8 mouse cellular contexts compared by ENCODE assay signal in genomic region chr8:84909162-84909767, GRCm38 (mm10). TPM values are rescaled to one million over a fixed set of nuclear protein-coding genes. Genes with fewer than 3 reads are reported as not detected.
A peak's percentile ranks its signal among the peaks of the same experiment; 100 is the strongest.
DNase-seq lines count a peak whose midpoint lies in the region; ATAC-seq and TF ChIP-seq lines count a peak whose summit lies in the region.

No protein-coding gene starts in this region.

- ATAC-seq in heart, embryonic 13.5 days (ENCODE audit: extremely low read depth, insufficient number of reproducible peaks, low FRiP score, low TSS enrichment) = no peak
- ATAC-seq in forebrain, embryonic 16.5 days = no peak
- ATAC-seq in liver, embryonic 16.5 days (ENCODE audit: low read depth) = no peak

- H3K4me3 ChIP-seq in heart, embryonic 13.5 days = peak overlapping the region; percentile 59
- peak overlapping the region; percentile 76 for H3K4me3 ChIP-seq in ES-Bruce4 (ENCODE audit: low read depth, low read length)
- H3K4me3 ChIP-seq in forebrain, embryonic 16.5 days (replicated peaks; ENCODE audit: low read length) = peak overlapping the region; percentile 48
- peak overlapping the region; percentile 76 for H3K4me3 ChIP-seq in liver, embryonic 16.5 days (ENCODE audit: low read depth, low read length)

- H3K4me2 ChIP-seq in heart, embryonic 13.5 days = peak overlapping the region; percentile 91
- H3K4me2 ChIP-seq in forebrain, embryonic 16.5 days (ENCODE audit: low read length) = peak overlapping the region; percentile 67
- H3K4me2 ChIP-seq in liver, embryonic 16.5 days (ENCODE audit: low read depth, low read length) = peak overlapping the region; percentile 94

- H3K27ac ChIP-seq in heart, embryonic 13.5 days (replicated peaks) = peak overlapping the region; percentile 40; the same call in 1 of the 2 replicates
- H3K27ac ChIP-seq in ES-Bruce4 (ENCODE audit: insufficient read depth, low read length) = no peak overlapping the region
- no peak overlapping the region for H3K27ac ChIP-seq in forebrain, embryonic 16.5 days (ENCODE audit: low read length)
- peak overlapping the region; percentile 89 for H3K27ac ChIP-seq in liver, embryonic 16.5 days (ENCODE audit: low read length)

- H3K9me3 ChIP-seq in heart, embryonic 13.5 days = peaks cover 4% of the 10 kb centered on the region; the same call in 1 of the 2 replicates
- H3K9me3 ChIP-seq in ES-Bruce4 (replicated peaks; ENCODE audit: control insufficient read depth, insufficient read depth, low read length, poor library complexity, severe bottlenecking) = peaks cover 2% of the 10 kb centered on the region; the same call in 1 of the 2 replicates
- no peaks in the 10 kb centered on the region for H3K9me3 ChIP-seq in forebrain, embryonic 16.5 days (ENCODE audit: control insufficient read depth, low read length)
- H3K9me3 ChIP-seq in liver, embryonic 16.5 days (replicated peaks; ENCODE audit: control insufficient read depth, low read length) = no peaks in the 10 kb centered on the region

- no peak for TF ChIP-seq CTCF in ES-Bruce4 (IDR thresholded peaks at IDR 0.05; ENCODE audit: low read depth, low read length)

- peaks cover 18% of the 10 kb centered on the region for H3K4me1 ChIP-seq in heart, embryonic 13.5 days
- peaks cover 5% of the 10 kb centered on the region for H3K4me1 ChIP-seq in ES-Bruce4 (ENCODE audit: control insufficient read depth, insufficient read depth, low read length)
- peaks cover 18% of the 10 kb centered on the region for H3K4me1 ChIP-seq in forebrain, embryonic 16.5 days (replicated peaks; ENCODE audit: control insufficient read depth, insufficient read depth, low read length)
- peaks cover 58% of the 10 kb centered on the region for H3K4me1 ChIP-seq in liver, embryonic 16.5 days (ENCODE audit: control insufficient read depth, low read depth, low read length)

- H3K27me3 ChIP-seq in heart, embryonic 13.5 days (replicated peaks) = peaks cover 62% of the 10 kb centered on the region
- H3K27me3 ChIP-seq in ES-Bruce4 (ENCODE audit: control insufficient read depth, insufficient read depth, low read length, poor library complexity, severe bottlenecking) = no peaks in the 10 kb centered on the region
- 0 out of 2 replicates have a peak, but pooled peaks cover 2% of the 10 kb centered on the region for H3K27me3 ChIP-seq in forebrain, embryonic 16.5 days (replicated peaks; ENCODE audit: control insufficient read depth, insufficient read depth, low read length)
- peaks cover 16% of the 10 kb centered on the region for H3K27me3 ChIP-seq in liver, embryonic 16.5 days (ENCODE audit: control insufficient read depth, insufficient read depth, low read depth, low read length)

- H3K9ac ChIP-seq in heart, embryonic 13.5 days = peak overlapping the region; percentile 85
- H3K9ac ChIP-seq in ES-Bruce4 (ENCODE audit: low read depth, poor library complexity, severe bottlenecking) = peak overlapping the region; percentile 91
- H3K9ac ChIP-seq in forebrain, embryonic 16.5 days (replicated peaks; ENCODE audit: low read depth, low read length) = peak overlapping the region; percentile 61
- H3K9ac ChIP-seq in liver, embryonic 16.5 days (ENCODE audit: low read depth, low read length) = peak overlapping the region; percentile 91

- WGBS in heart, embryonic 13.5 days = 46% methylated on average over 20 of the region's 20 CpGs
- WGBS in forebrain, embryonic 16.5 days = 51% methylated on average over 20 of the region's 20 CpGs
- 42% methylated on average over 20 of the region's 20 CpGs for WGBS in liver, embryonic 16.5 days (ENCODE audit: insufficient replicate concordance)

- H3K36me3 ChIP-seq in heart, embryonic 13.5 days = no peaks in the 10 kb centered on the region
- H3K36me3 ChIP-seq in ES-Bruce4 (ENCODE audit: control insufficient read depth, insufficient read depth, low read length, poor library complexity, severe bottlenecking) = peaks cover 10% of the 10 kb centered on the region
- peaks cover 17% of the 10 kb centered on the region for H3K36me3 ChIP-seq in forebrain, embryonic 16.5 days (ENCODE audit: control insufficient read depth, insufficient read depth)
- H3K36me3 ChIP-seq in liver, embryonic 16.5 days (ENCODE audit: control insufficient read depth, insufficient read depth) = peaks cover 28% of the 10 kb centered on the region

- no peak for DNase-seq in heart, postnatal 25 days (ENCODE audit: low spot score)
- no peak for DNase-seq in left cerebral cortex, adult 8-10 months (ENCODE audit: low spot score in 2 of 2)
- DNase-seq in thymus, postnatal 36 days = no peak
- no peak for DNase-seq in thymus, adult 18-20 months

- no peak for TF ChIP-seq EP300 in ES-Bruce4 (IDR thresholded peaks at IDR 0.05; ENCODE audit: insufficient read depth, low read depth, low read length)

- intact Hi-C loops in heart, postnatal 25 days (cut with DNase I) = no loop called here

- TF ChIP-seq POLR2A in ES-Bruce4 (IDR thresholded peaks at IDR 0.05; ENCODE audit: insufficient read depth, low read length) = no peak

RNA-seq across cellular contexts. Expression of gene Dnase2a, which starts 0.9 kb away (rescaled TPM):
- polyA plus RNA-seq in heart, embryonic 13.5 days (2015; fragmentation: Nextera tagmentation; extraction: Ambion mirVana) = 5.3 and 5.9 TPM in 2 replicates
- 1 to 10 TPM; 7.7 to 7.9 TPM for total RNA-seq in heart, postnatal 25 days (2021)
- 27.5 and 30.9 TPM in 2 replicates for polyA plus RNA-seq in ES-Bruce4 (2011; ENCODE audit: insufficient read depth, insufficient read length, low read depth, missing spikeins)
- 5.4 and 5.5 TPM in 2 replicates for polyA plus RNA-seq in forebrain, embryonic 16.5 days (2015; fragmentation: Nextera tagmentation; extraction: Ambion mirVana)
- polyA plus RNA-seq in liver, embryonic 16.5 days (2015; fragmentation: Nextera tagmentation; extraction: Ambion mirVana) = 12.5 and 13.6 TPM in 2 replicates
- total RNA-seq in left cerebral cortex, adult 8-10 months (2022) = 10 to 100 TPM in 1 of 4 experiments, 1 to 10 TPM in 3; 5.0 to 12.2 (median 7.1) TPM

RNA-seq across cellular contexts. Expression of gene Klf1, which starts 7.5 kb away (rescaled TPM):
- polyA plus RNA-seq in heart, embryonic 13.5 days (2015; fragmentation: Nextera tagmentation; extraction: Ambion mirVana) = 4.9 and 15.6 TPM in 2 replicates
- not detected for total RNA-seq in heart, postnatal 25 days (2021)
- polyA plus RNA-seq in ES-Bruce4 (2011; ENCODE audit: insufficient read depth, insufficient read length, low read depth, missing spikeins) = not detected in 2 replicates
- 0.73 and 0.85 TPM in 2 replicates for polyA plus RNA-seq in forebrain, embryonic 16.5 days (2015; fragmentation: Nextera tagmentation; extraction: Ambion mirVana)
- polyA plus RNA-seq in liver, embryonic 16.5 days (2015; fragmentation: Nextera tagmentation; extraction: Ambion mirVana) = 394 and 409 TPM in 2 replicates
- not detected for total RNA-seq in left cerebral cortex, adult 8-10 months (2022)

RNA-seq across cellular contexts. Expression of gene Gcdh, which starts 15.5 kb away (rescaled TPM):
- polyA plus RNA-seq in heart, embryonic 13.5 days (2015; fragmentation: Nextera tagmentation; extraction: Ambion mirVana) = 31.0 and 37.5 TPM in 2 replicates
- total RNA-seq in heart, postnatal 25 days (2021) = 10 to 100 TPM; 63.1 to 68.2 TPM
- polyA plus RNA-seq in ES-Bruce4 (2011; ENCODE audit: insufficient read depth, insufficient read length, low read depth, missing spikeins) = 72.5 and 78.5 TPM in 2 replicates
- polyA plus RNA-seq in forebrain, embryonic 16.5 days (2015; fragmentation: Nextera tagmentation; extraction: Ambion mirVana) = 35.5 and 39.1 TPM in 2 replicates
- 65.7 and 73.0 TPM in 2 replicates for polyA plus RNA-seq in liver, embryonic 16.5 days (2015; fragmentation: Nextera tagmentation; extraction: Ambion mirVana)
- 10 to 100 TPM; 29.8 to 43.0 (median 36.5) TPM for total RNA-seq in left cerebral cortex, adult 8-10 months (2022)

RNA-seq across cellular contexts. Expression of gene Mast1, which starts 27.9 kb away (rescaled TPM):
- 0.11 and 0.19 TPM in 2 replicates for polyA plus RNA-seq in heart, embryonic 13.5 days (2015; fragmentation: Nextera tagmentation; extraction: Ambion mirVana)
- total RNA-seq in heart, postnatal 25 days (2021) = under 1 TPM; 0.08 to 0.14 TPM
- 0.73 and 1.5 TPM in 2 replicates for polyA plus RNA-seq in ES-Bruce4 (2011; ENCODE audit: insufficient read depth, insufficient read length, low read depth, missing spikeins)
- 52.4 and 65.8 TPM in 2 replicates for polyA plus RNA-seq in forebrain, embryonic 16.5 days (2015; fragmentation: Nextera tagmentation; extraction: Ambion mirVana)
- polyA plus RNA-seq in liver, embryonic 16.5 days (2015; fragmentation: Nextera tagmentation; extraction: Ambion mirVana) = 0.09 and 0.15 TPM in 2 replicates
- total RNA-seq in left cerebral cortex, adult 8-10 months (2022) = 10 to 100 TPM; 69.1 to 76.7 (median 74.1) TPM

RNA-seq across cellular contexts. Expression of gene Syce2, which starts 37.4 kb away (rescaled TPM):
- 37.2 and 38.5 TPM in 2 replicates for polyA plus RNA-seq in heart, embryonic 13.5 days (2015; fragmentation: Nextera tagmentation; extraction: Ambion mirVana)
- 1 to 10 TPM; 2.3 to 3.0 TPM for total RNA-seq in heart, postnatal 25 days (2021)
- polyA plus RNA-seq in ES-Bruce4 (2011; ENCODE audit: insufficient read depth, insufficient read length, low read depth, missing spikeins) = 93.8 and 97.1 TPM in 2 replicates
- 51.0 and 54.3 TPM in 2 replicates for polyA plus RNA-seq in forebrain, embryonic 16.5 days (2015; fragmentation: Nextera tagmentation; extraction: Ambion mirVana)
- polyA plus RNA-seq in liver, embryonic 16.5 days (2015; fragmentation: Nextera tagmentation; extraction: Ambion mirVana) = 41.2 and 47.8 TPM in 2 replicates
- total RNA-seq in left cerebral cortex, adult 8-10 months (2022) = 1 to 10 TPM; 6.3 to 8.0 (median 6.8) TPM

Comparison
In these comparisons a context has a peak if more than half of its experiments do, and no peak if none do; other contexts are left out.
1. H3K27ac ChIP-seq: peak in heart, embryonic 13.5 days (single experiment) and liver, embryonic 16.5 days (single experiment); none in ES-Bruce4 (single experiment) and forebrain, embryonic 16.5 days (single experiment).
2. RNA of gene Klf1, which starts 7.5 kb away (polyA plus RNA-seq): 394 to 409 TPM in liver, embryonic 16.5 days; 4.9 to 15.6 TPM in heart, embryonic 13.5 days, 0.73 to 0.85 TPM in forebrain, embryonic 16.5 days and not detected in ES-Bruce4; every median in the first group is over 10 times any median in the second.
3. Peak in every context shown above with its lines, with median percentiles within 50 percentile points of each other: H3K4me2 ChIP-seq, H3K4me3 ChIP-seq and H3K9ac ChIP-seq.